Mouse (Mus musculus) CH12.LX (cell line): Measurements from ENCODE around the gene Gm17018. TPM values are rescaled to one million over a fixed set of nuclear protein-coding genes. Genes with fewer than 3 reads are reported as not detected.

Experiments used
- DNase-seq: peaks from one replicate; pipeline ENCODE4 v3.0.0-alpha.2; 2013; ENCODE audit errors: extremely low read depth
- H3K27ac ChIP-seq: 2 replicates; pipeline ENCODE4 v1.5.1; 2012; ENCODE audit warnings: low read depth, mild to moderate bottlenecking, control low read depth, moderate library complexity; ENCODE audit not compliant: insufficient read depth
- H3K27me3 ChIP-seq: replicated peaks from 2 replicates; pipeline ENCODE3; 2012; ENCODE audit warnings: inconsistent platforms
- H3K36me3 ChIP-seq, 2 experiments: replicated peaks in 1 of 2; 2 replicates each; pipeline versions ENCODE3 to v1.6.1; 2012; ENCODE audit warnings: inconsistent platforms in 1 of 2, low read length in 1 of 2, mild to moderate bottlenecking in 1 of 2, mixed read lengths in 1 of 2, moderate library complexity in 1 of 2; ENCODE audit not compliant: control insufficient read depth in 1 of 2, insufficient read depth in 1 of 2
- H3K4me1 ChIP-seq, 2 experiments: 2 replicates each; pipeline ENCODE4 v1.6.1; 2012; ENCODE audit warnings: inconsistent platforms in 1 of 2, moderate library complexity in 1 of 2; ENCODE audit not compliant: insufficient read depth in 2 of 2, control insufficient read depth in 1 of 2
- H3K4me2 ChIP-seq: 2 replicates; pipeline ENCODE4 v1.6.1; 2012; ENCODE audit warnings: low read depth, mild to moderate bottlenecking, control low read depth; ENCODE audit not compliant: poor library complexity, insufficient read depth, severe bottlenecking
- H3K4me3 ChIP-seq, 3 experiments: fragments of 150-350 bp in 1 of 3; sonication (generic) in 1 of 3; replicated peaks in 1 of 3; 2 replicates each; pipeline versions ENCODE3 to v1.5.1; 2011 to 2012; ENCODE audit warnings: low read depth in 2 of 3, low read length in 2 of 3, mild to moderate bottlenecking in 2 of 3, moderate library complexity in 2 of 3, control low read depth in 1 of 3, improper control_type of control experiment in 1 of 3, inconsistent platforms in 1 of 3, mixed read lengths in 1 of 3; ENCODE audit not compliant: poor library complexity in 1 of 3
- H3K79me2 ChIP-seq: replicated peaks from 2 replicates; pipeline ENCODE4 v1.6.1; 2012; ENCODE audit warnings: mild to moderate bottlenecking, moderate library complexity; ENCODE audit not compliant: control insufficient read depth, poor library complexity, insufficient read depth, severe bottlenecking; ENCODE audit errors: extremely low read depth
- H3K9ac ChIP-seq: 2 replicates; pipeline ENCODE4 v1.6.1; 2012; ENCODE audit warnings: low read depth, mild to moderate bottlenecking, control low read depth, moderate library complexity; ENCODE audit not compliant: insufficient read depth
- H3K9me3 ChIP-seq: replicated peaks from 2 replicates; pipeline ENCODE3; 2012; ENCODE audit warnings: low read length, inconsistent platforms, mixed read lengths
- BHLHE40 ChIP-seq: IDR thresholded peaks from 2 replicates; pipeline ENCODE4 v1.6.1; 2011; ENCODE audit warnings: mild to moderate bottlenecking, low read depth, low read length, improper control_type of control experiment
- CHD1 ChIP-seq: IDR thresholded peaks from 2 replicates; pipeline ENCODE4 v1.6.1; 2012; ENCODE audit warnings: low read depth, low read length, improper control_type of control experiment, inconsistent platforms
- CHD2 ChIP-seq: IDR thresholded peaks from 2 replicates; pipeline ENCODE4 v1.6.1; 2011; ENCODE audit warnings: low read length, improper control_type of control experiment
- CTCF ChIP-seq, 2 experiments: IDR thresholded peaks in 1 of 2; conservative IDR thresholded peaks in 1 of 2; 2 replicates each; pipeline ENCODE4 v1.5.1; 2011 to 2012; ENCODE audit warnings: low read depth in 2 of 2, low read length in 2 of 2, improper control_type of control experiment in 1 of 2, inconsistent platforms in 1 of 2, mild to moderate bottlenecking in 1 of 2, moderate library complexity in 1 of 2
- E2F4 ChIP-seq: IDR thresholded peaks from 2 replicates; pipeline ENCODE4 v1.6.1; 2011; ENCODE audit warnings: low read depth, low read length, improper control_type of control experiment; ENCODE audit not compliant: insufficient replicate concordance
- ELF1 ChIP-seq: IDR thresholded peaks from 2 replicates; pipeline ENCODE4 v1.6.1; 2014; ENCODE audit warnings: low read depth, mild to moderate bottlenecking, inconsistent platforms, low read length, improper control_type of control experiment
- GABPA ChIP-seq: IDR thresholded peaks from 2 replicates; pipeline ENCODE4 v1.6.1; 2012; ENCODE audit warnings: low read depth, low read length, improper control_type of control experiment, inconsistent platforms; ENCODE audit not compliant: insufficient replicate concordance
- HCFC1 ChIP-seq: IDR thresholded peaks from 2 replicates; pipeline ENCODE4 v1.6.1; 2012; ENCODE audit warnings: low read depth, mild to moderate bottlenecking, inconsistent platforms, low read length, improper control_type of control experiment
- IRF4 ChIP-seq: IDR thresholded peaks from 2 replicates; pipeline ENCODE4 v1.6.1; 2014; ENCODE audit warnings: low read depth, mild to moderate bottlenecking, inconsistent platforms, low read length, improper control_type of control experiment
- JUND ChIP-seq: conservative IDR thresholded peaks from 2 replicates; pipeline ENCODE4 v1.6.1; 2011; ENCODE audit warnings: low read depth, low read length, improper control_type of control experiment
- KAT2A ChIP-seq: IDR thresholded peaks from 2 replicates; pipeline ENCODE4 v1.6.1; 2012; ENCODE audit warnings: low read length, improper control_type of control experiment, inconsistent platforms; ENCODE audit not compliant: insufficient replicate concordance
- MAFK ChIP-seq: IDR thresholded peaks from 2 replicates; pipeline ENCODE4 v1.6.1; 2011; ENCODE audit warnings: low read length, improper control_type of control experiment; ENCODE audit not compliant: insufficient replicate concordance
- MAX ChIP-seq: IDR thresholded peaks from 2 replicates; pipeline ENCODE4 v1.6.1; 2011; ENCODE audit warnings: low read length, improper control_type of control experiment
- MEF2A ChIP-seq: IDR thresholded peaks from 2 replicates; pipeline ENCODE4 v1.6.1; 2014; ENCODE audit warnings: low read depth, mild to moderate bottlenecking, inconsistent platforms, low read length, improper control_type of control experiment, borderline replicate concordance
- MXI1 ChIP-seq: IDR thresholded peaks from 2 replicates; pipeline ENCODE4 v1.6.1; 2011; ENCODE audit warnings: mild to moderate bottlenecking, low read depth, low read length, improper control_type of control experiment
- MYC ChIP-seq: IDR thresholded peaks from 2 replicates; pipeline ENCODE4 v1.6.1; 2011; ENCODE audit warnings: low read depth, mild to moderate bottlenecking, improper control_type of control experiment, low read length
- NELFE ChIP-seq: IDR thresholded peaks from 2 replicates; pipeline ENCODE4 v1.6.1; 2011; ENCODE audit warnings: low read depth, low read length, improper control_type of control experiment
- NRF1 ChIP-seq: IDR thresholded peaks from 2 replicates; pipeline ENCODE4 v1.6.1; 2014; ENCODE audit warnings: low read depth, mild to moderate bottlenecking, inconsistent platforms, low read length, improper control_type of control experiment, moderate library complexity
- POLR2A ChIP-seq: IDR thresholded peaks from 2 replicates; pipeline ENCODE4 v1.6.1; 2011; ENCODE audit warnings: low read depth, mild to moderate bottlenecking, improper control_type of control experiment, low read length
- RAD21 ChIP-seq: IDR thresholded peaks from 2 replicates; pipeline ENCODE4 v1.6.1; 2011; ENCODE audit warnings: low read depth, mild to moderate bottlenecking, low read length, improper control_type of control experiment, moderate library complexity
- SIN3A ChIP-seq: IDR thresholded peaks from 2 replicates; pipeline ENCODE4 v1.6.1; 2012; ENCODE audit warnings: low read length, improper control_type of control experiment, inconsistent platforms
- SMC3 ChIP-seq: IDR thresholded peaks from 2 replicates; pipeline ENCODE4 v1.6.1; 2011; ENCODE audit warnings: low read depth, low read length, improper control_type of control experiment
- TBP ChIP-seq: conservative IDR thresholded peaks from 2 replicates; pipeline ENCODE4 v1.6.1; 2011; ENCODE audit warnings: low read depth, low read length, improper control_type of control experiment
- TCF12 ChIP-seq: IDR thresholded peaks from 2 replicates; pipeline ENCODE4 v1.6.1; 2014; ENCODE audit warnings: low read depth, mild to moderate bottlenecking, inconsistent platforms, low read length, improper control_type of control experiment
- UBTF ChIP-seq: IDR thresholded peaks from 2 replicates; pipeline ENCODE4 v1.6.1; 2012; ENCODE audit warnings: low read depth, mild to moderate bottlenecking, inconsistent platforms, low read length, improper control_type of control experiment, moderate library complexity
- USF1 ChIP-seq: IDR thresholded peaks from 2 replicates; pipeline ENCODE4 v1.6.1; 2014; ENCODE audit warnings: low read depth, mild to moderate bottlenecking, inconsistent platforms, low read length, improper control_type of control experiment
- USF2 ChIP-seq: conservative IDR thresholded peaks from 2 replicates; pipeline ENCODE4 v1.6.1; 2011; ENCODE audit warnings: low read depth, low read length, improper control_type of control experiment
- ZC3H11A ChIP-seq: IDR thresholded peaks from 2 replicates; pipeline ENCODE4 v1.6.1; 2012; ENCODE audit warnings: low read depth, mild to moderate bottlenecking, inconsistent platforms, low read length, improper control_type of control experiment
- ZMIZ1 ChIP-seq: IDR thresholded peaks from 2 replicates; pipeline ENCODE4 v1.6.1; 2012; ENCODE audit warnings: low read depth, mild to moderate bottlenecking, inconsistent platforms, low read length, improper control_type of control experiment
- ZNF384 ChIP-seq: IDR thresholded peaks from 2 replicates; pipeline ENCODE4 v1.6.1; 2012; ENCODE audit warnings: low read depth, low read length, improper control_type of control experiment, inconsistent platforms
- dilution Hi-C: fragments of 300-500 bp; cut with MboI; formaldehyde crosslinking; loops from 2 replicates; pipeline ENCODE4 v1.14.3; 2020; ENCODE audit warnings: low sequenced_read_pairs; ENCODE audit not compliant: extremely low pct_unique_long_range_greater_than_20kb, extremely low pct_ligation_motif_present
- in situ Hi-C: fragments of 300-500 bp; cut with MboI; formaldehyde crosslinking; loops from 3 replicates; pipeline ENCODE4 v1.14.3; 2019; ENCODE audit warnings: low sequenced_read_pairs, low pct_ligation_motif_present, low pct_unique_long_range_greater_than_20kb, mixed read lengths
- polyA plus RNA-seq: library from polyadenylated mRNA; unstranded; fragments of >175 nt; gene quantifications from 2 replicates; pipeline ENCODE4 v1.2.1, GENCODE M21; 2012; ENCODE audit warnings: low read depth; ENCODE audit not compliant: insufficient read length
- total RNA-seq, 2 experiments: library from RNA; depleted of rRNA; stranded (reverse); fragments of 300-350 nt in 1 of 2; fragments of >200 nt in 1 of 2; gene quantifications; 2 replicates each; pipeline ENCODE4 v1.2.3; 2012 to 2014

The Gm17018 gene
- total RNA-seq (2012; rRNA removed): 30.3 and 34.4 TPM in 2 replicates
- 18.5 and 19.9 TPM in 2 replicates for total RNA-seq (2014; rRNA removed)
- 40.4 and 54.8 TPM in 2 replicates for polyA plus RNA-seq

- peak within 1 kb of the TSS; percentile 89 to 95 (median 93) for H3K4me3 ChIP-seq
- H3K4me2 ChIP-seq: peak within 1 kb of the TSS; percentile 92
- no peaks in the 10 kb centered on the region; the same call in 1 of the 2 replicates for H3K79me2 ChIP-seq
- H3K36me3 ChIP-seq: peaks cover 26 to 58% of the 10 kb centered on the region in 2 experiments
- DNase-seq: peak; percentile 83
- peak within 1 kb of the TSS; percentile 62 for H3K9ac ChIP-seq
- in situ Hi-C loops: loop anchor here (25.0 kb wide), 1 partner anchor 452 kb away; the partner anchor contains the start of gene Hps6
- no peaks in the 10 kb centered on the region for H3K9me3 ChIP-seq
- dilution Hi-C loops: no loop called here
- no peaks in the 10 kb centered on the region for H3K27me3 ChIP-seq
- H3K4me1 ChIP-seq: peaks cover 5 to 23% of the 10 kb centered on the region in 2 experiments
- H3K27ac ChIP-seq: peak within 1 kb of the TSS; percentile 42; the same call in 1 of the 2 replicates
- TF ChIP-seq TCF12: peak; percentile 20
- TF ChIP-seq BHLHE40: no peak
- TF ChIP-seq MEF2A: no peak
- TF ChIP-seq NELFE: peak; percentile 47; the same call in 1 of the 2 replicates
- peak; percentile 31; the same call in 1 of the 2 replicates for TF ChIP-seq MYC
- no peak for TF ChIP-seq MAFK
- no peak for TF ChIP-seq CTCF (conservative IDR thresholded peaks at IDR 0.05 in 1 of 2, IDR thresholded peaks at IDR 0.05 in 1 of 2; ENCODE audit: low read depth in 2 of 2, low read length in 2 of 2)
- peak; percentile 84; the same call in 1 of the 2 replicates for TF ChIP-seq KAT2A
- no peak; the same call in 1 of the 2 replicates for TF ChIP-seq GABPA
- no peak for TF ChIP-seq ZMIZ1
- peak; percentile 78 for TF ChIP-seq ELF1
- TF ChIP-seq JUND: no peak
- TF ChIP-seq E2F4: no peak
- no peak for TF ChIP-seq ZC3H11A
- peak; percentile 38; the same call in 1 of the 2 replicates for TF ChIP-seq UBTF
- peak; percentile 93 for TF ChIP-seq HCFC1
- peak; percentile 73; the same call in 1 of the 2 replicates for TF ChIP-seq TBP
- TF ChIP-seq MAX: no peak
- peak; percentile 79 for TF ChIP-seq POLR2A
- no peak for TF ChIP-seq CHD1
- 0 out of 2 replicates have a peak, but pooled peaks have one; percentile 43 for TF ChIP-seq IRF4
- no peak for TF ChIP-seq RAD21
- peak; percentile 100 for TF ChIP-seq ZNF384
- no peak for TF ChIP-seq USF1
- peak; percentile 96 for TF ChIP-seq CHD2
- TF ChIP-seq SMC3: no peak
- TF ChIP-seq NRF1: no peak
- no peak for TF ChIP-seq USF2
- peak; percentile 98 for TF ChIP-seq SIN3A
- peak; percentile 92 for TF ChIP-seq MXI1
Measured at GRCm38 (mm10) chr19:45560153-45560890, at the start of gene Gm17018, which contains the start of gene Poll. Gene Gm17018 (plus strand): TSS chr19:45560615. Gene Poll (minus strand): TSS chr19:45560531.
